Mouse (Mus musculus) activated CD4-positive, CD25-positive, alpha-beta regulatory T cell, adult 4 months (primary cell): ENCODE results near the gene Apoc3. TPM values are rescaled to one million over a fixed set of nuclear protein-coding genes. Genes with fewer than 3 reads are reported as not detected.

ENCODE experiments used
- ATAC-seq: one replicate; pipeline ENCODE4 v1.8.0; 2017
- polyA plus RNA-seq, 2 experiments: library from polyadenylated mRNA; unstranded; fragments of 100-300 nt; shearing (Covaris generic); gene quantifications; one replicate each; pipeline ENCODE4 v1.2.1; 2017

Apoc3 gene
- polyA plus RNA-seq, 2 experiments from 2014 or later: not detected

DNA sequence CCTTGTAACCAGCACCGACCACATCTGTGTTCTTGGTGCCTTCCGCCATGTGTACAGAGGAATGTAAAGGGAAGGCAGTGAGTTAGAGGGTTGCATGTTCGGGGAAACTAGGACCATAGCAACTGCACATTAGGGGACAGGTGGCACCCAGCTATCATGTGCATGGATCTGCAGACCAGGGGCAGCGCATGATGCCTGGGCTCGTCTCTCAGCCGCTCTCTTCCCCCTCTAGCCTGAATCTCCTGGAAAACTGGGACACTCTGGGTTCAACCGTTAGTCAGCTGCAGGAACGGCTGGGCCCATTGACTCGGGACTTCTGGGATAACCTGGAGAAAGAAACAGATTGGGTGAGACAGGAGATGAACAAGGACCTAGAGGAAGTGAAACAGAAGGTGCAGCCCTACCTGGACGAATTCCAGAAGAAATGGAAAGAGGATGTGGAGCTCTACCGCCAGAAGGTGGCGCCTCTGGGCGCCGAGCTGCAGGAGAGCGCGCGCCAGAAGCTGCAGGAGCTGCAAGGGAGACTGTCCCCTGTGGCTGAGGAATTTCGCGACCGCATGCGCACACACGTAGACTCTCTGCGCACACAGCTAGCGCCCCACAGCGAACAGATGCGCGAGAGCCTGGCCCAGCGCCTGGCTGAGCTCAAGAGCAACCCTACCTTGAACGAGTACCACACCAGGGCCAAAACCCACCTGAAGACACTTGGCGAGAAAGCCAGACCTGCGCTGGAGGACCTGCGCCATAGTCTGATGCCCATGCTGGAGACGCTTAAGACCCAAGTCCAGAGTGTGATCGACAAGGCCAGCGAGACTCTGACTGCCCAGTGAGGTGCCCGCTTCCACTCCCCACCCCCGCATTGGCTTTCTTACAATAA is 5.6 kb downstream of the Apoc3 start:
- no peak for ATAC-seq

DNA sequence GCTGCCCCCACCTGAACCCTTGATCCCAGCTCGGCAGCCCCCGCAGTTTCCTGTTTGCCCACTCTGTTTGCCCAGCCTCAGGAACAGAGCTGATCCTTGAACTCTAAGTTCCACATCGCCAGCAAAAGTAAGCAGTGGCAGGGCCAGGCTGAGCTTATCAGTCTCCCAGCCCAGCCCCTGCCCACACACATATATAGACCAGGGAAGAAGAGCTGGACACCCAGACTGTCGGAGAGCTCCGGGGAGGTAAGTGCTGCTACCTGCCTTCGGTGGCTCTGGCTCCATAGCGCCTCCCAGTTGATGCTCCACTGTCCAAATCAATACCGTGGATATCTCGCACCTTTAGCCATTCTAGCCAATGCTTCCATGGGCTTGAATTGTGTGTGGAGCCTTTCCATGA is 6.9 kb downstream of the Apoc3 start, which contains the start of gene Apoa1:
Gene Apoa1 (plus strand): TSS at position 90 of the 400 bp plus-strand sequence.
- no peak for ATAC-seq

DNA sequence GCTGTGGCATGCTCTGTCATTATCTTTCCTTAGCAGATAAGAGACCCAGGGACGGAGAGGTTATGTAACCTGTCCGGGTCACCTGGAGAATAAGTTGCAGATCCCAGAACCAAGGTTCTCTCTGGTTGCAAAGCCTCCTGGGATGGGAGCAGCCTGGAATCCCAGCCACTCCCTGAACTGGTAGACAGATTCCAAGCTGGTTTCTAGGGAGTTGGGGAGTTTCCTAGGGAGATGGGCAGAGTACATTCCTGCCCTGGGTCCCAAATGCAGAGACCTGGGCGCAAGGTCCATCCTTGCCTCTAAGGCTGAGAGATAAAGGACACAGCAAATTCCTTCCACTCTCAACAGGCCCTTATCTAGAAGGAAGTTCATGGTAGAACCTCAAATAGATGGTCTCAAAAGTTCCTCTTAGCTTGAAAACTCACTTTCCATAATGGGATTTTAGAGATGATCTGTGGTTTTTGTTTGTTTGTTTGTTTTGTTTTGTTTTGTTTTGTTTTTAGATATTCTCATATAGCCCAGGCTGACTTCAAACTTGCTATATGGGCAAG is 8.3 kb downstream of the Apoc3 start:
- no peak for ATAC-seq

DNA sequence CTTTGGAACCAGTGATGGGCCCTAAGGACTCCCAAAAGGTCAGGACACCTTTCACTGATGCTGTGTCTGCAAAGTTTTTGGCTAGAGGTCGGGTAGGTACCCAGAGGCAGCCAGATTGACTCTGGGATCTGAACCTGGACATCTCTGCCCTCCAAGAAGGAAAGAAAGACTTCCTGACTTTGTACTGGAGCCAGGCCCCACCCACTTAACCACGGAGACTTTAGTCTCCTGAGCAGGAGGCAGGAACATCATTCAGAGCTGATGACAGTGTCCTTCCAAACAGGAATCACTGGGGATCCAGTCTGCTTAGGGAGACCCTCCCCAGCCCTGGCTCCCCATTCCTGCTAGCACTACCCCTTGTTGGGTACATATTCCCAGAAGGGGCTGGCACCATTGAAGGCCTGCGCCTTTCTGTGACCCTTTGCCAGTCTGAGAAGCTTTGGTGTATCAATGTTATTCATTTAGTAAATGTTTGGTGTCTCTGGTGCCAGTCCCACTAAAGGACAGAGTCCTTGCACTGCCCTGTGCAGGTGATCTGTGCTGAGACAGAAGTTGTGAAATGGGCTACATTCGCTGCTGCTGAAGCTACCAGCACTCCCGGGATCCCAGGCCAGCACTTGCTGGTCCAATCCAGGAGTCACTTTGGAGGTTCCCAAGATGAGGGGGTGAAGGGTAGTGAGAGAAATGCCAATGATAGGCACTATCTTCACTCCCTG is 10.3 kb downstream of the Apoc3 start:
- ATAC-seq: no peak

DNA sequence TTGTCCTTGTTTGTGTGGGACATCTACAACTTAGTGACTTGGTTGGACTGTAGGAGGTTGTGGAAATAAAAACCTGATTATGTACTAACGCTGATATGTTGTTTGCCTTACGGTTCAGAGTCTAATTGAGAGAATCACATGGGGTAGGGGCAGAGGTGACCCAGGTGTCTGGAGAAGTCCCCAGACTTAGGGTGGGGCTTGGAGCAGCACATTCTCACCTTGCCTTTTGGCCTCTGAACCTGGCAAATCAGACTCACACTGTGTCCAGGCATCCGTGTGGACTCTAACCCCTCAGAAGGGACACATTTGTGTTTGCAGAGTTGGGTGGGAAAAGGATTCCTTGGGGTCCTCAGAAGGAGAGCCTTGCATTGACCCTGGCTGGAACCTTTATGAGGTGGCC is 11.3 kb downstream of the Apoc3 start:
- no peak for ATAC-seq

DNA sequence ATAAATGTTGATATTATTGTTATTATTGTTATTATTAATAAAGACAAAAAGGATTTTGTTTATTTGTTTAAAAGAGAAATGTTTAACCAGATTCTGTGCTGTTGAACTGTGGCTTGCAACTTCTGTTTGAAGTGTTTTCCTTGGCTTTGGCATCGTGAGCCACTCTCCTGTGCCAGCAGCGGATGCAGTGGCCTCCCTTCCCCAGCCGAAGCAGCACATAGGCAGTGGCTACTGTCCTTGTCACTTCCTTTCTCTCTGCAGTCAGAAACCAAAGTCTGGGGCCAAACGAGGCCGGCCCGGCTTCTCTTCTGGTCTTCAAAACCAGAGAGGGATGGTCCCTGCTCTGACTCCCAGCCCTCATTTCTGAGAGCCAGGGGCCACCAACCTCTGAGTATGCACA is 12.3 kb downstream of the Apoc3 start:
- ATAC-seq: no peak

DNA sequence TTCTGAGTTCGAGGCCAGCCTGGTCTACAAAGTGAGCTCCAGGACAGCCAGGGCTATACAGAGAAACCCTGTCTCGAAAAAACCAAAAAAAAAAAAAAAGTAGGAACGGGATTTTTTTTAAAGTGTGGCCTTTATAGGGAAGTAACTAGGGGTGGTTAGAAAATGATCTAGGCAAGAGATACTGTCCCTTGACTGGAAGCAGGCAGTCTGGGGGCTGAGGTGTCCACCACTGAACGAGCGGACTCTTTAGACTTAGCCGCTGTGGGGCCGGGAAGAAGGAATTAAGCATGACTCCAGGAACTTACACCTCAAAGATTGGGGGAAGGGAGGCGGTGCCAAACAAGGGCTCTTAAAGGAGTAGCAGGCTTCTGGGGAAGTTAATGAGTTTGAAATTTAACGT is 17.3 kb downstream of the Apoc3 start:
- no peak for ATAC-seq

DNA sequence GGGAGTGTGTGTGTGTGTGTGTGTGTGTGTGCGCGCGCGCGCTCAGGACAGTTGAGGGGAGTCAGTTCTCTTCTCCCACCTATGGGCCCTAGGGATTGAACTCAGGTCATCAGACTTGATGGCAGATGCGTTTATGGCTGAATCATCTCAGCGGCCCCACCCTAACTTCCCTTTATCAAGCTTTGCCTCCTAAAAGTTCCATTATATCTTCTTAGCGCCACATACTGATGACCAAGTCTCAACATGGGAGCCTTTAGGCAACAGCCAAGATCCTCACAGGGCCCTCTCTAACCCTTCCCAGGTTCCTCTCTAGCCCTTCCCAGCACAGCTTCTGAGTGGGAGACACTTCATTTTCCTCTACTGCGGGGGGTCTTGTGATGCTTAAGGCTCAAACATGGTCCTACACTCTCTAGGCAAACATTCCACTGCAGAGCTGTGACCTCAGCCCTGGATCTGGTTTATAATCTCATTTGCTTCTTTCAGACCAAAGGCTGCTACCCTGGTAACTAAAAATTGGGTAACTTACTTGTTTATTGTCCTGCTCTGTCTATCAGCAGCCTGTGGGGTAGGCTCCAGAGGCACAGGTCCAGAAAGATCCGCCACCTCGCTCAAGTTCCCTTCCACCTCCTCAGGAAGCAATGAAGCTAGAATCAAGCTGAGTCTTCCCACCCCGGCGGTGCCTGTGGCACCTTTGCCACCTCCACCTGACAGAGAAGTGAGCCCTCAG is 18.5 kb downstream of the Apoc3 start:
- no peak for ATAC-seq

DNA sequence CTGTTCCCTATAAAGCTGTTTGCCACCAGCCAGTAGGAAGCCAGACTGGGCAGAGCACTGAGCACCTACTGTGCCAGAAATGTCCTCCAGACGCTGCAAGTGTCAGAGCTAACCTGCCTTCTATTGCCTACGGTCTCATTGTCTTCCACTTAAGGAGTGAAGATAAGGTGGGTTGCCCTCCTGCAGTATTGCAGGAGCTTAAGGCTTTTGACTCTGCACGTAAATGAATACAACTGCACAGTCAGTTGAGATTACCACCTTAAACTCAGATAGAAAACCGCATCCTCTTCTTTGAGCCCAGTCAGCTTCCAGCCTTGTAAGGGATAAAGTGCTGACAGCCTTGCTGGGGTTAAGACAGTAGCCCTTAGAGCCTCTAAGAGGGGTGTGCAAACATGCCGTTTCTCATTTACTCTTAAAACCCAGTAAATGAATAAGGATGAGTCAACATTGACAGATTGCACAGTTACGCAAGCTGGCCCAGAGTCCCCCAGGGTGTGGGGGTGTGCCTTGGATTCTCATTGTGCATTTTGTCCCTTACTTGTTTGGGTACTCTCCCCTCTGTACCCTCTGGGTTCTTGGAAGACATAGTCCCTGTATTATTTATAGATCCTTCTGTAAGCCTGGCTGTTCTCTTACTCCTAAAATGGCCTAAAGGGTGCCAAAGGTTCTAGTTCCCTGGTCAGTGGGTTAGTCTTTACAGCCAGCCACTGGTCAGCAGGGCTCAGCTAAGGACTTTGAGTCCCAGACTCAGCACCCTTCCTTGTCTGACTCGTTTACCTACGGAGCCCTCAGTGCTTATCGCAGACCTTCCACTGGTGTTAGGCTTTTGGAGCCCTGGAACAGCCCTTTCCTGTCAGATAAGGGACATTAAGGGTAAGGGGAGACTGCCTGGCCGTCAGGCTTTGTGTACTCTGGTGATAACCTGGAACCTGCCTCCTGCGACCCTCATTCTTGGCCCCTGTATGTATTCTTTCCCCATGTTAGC is 19.8 kb downstream of the Apoc3 start:
- no peak for ATAC-seq

DNA sequence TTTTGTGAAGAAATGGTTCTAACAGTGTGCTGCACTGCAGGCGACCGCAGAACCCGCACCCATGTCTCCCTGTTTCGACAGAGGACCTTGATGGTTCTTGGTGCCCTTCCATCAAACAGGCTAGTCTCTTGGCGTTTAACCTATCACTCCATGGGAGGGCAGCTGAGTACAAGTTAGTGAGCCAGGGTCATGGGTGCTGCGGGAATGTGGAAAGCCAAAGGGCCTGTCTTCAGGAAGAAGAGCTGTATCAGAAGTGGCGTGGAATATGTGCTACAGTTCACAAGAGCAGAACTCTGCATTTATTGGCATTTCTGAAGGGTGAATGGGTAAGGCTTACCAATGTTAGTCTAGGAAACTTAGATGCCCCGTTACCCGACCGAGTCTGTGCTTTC is 20.5 kb downstream of the Apoc3 start:
- ATAC-seq: no peak

DNA sequence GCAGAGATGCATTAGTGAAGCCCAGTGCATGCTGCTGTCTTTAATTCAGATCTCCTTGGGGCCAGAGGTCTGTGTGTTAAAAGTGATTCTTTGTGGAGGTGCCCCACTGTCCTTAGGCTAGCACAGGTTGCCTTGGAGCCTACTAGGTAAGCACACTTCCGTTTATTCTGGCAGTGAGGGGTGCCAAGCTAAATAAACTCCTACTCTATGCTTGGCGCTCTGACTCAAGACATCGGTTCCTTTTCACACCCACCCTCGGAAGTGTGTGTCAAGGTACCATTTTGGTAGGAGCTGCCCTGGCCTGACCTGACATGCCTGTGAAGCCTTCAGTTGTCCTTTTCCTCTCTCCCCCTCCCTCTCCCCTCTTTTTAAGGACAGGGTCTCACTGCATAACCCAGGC is 21.2 kb downstream of the Apoc3 start:
- ATAC-seq: no peak

DNA sequence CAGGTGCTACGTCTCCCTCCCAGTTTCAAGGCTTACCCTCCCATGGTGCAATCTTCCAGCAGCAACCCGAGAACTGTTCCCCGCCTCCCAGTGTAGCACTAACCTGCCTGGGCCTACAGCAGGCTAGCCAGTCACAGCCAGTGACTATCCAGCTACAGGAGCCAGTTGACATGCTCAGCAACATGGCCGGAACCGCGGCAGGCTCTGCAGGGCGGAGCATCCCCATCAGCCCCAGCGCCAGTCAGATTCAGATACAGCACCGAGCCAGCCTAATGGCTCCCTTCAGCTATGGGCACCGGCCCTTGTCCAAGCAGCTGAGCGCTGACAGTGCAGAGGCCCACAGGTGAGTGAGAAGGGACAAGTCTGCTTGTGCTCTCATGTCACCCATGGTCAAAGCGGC is 25.0 kb downstream of the Apoc3 start:
- ATAC-seq: no peak

DNA sequence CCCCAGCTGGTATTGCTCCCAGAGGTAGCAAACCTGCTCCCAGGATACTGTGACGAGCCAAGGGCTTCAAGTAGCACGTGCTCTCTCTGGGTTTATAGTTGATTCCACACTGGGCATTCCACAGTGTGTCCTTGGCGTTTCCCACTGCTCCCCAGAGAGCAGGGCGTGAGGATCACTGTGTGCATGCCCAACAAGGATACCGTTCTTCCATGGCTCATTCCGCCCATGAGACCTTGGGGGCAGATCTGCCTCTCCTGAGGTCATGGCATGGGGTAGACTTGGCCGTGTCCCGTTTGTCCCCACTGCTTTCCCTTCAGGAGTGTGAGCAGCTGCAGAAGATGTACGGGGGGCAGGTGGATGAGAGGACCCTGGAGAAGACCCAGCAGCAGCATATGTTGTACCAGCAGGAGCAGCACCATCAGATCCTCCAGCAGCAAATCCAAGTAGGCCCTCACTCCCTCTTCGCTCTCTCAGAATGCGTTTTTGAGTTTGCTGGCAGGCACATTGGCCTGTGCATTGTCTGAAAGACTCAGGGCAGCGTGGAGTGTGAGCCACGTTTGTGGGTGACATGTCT is 26.9 kb downstream of the Apoc3 start:
- ATAC-seq: no peak

DNA sequence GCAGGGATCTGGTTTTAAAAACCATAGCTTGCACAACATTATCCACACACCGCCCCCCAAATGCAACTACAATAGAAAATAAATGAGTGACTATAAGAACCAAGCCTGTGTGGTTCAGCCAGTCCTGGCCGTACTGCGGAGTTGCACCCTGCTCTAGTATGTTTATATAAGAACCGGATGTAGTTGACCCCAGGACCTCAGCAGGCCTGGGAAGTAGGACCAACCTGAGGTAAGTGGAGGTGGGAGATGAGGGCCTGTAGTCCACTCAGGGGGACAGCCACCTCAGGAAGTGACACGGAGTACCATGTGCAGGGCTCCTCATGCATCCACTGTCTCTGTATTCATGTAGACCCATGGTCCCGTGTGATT is 28.0 kb downstream of the Apoc3 start:
- ATAC-seq: no peak

DNA sequence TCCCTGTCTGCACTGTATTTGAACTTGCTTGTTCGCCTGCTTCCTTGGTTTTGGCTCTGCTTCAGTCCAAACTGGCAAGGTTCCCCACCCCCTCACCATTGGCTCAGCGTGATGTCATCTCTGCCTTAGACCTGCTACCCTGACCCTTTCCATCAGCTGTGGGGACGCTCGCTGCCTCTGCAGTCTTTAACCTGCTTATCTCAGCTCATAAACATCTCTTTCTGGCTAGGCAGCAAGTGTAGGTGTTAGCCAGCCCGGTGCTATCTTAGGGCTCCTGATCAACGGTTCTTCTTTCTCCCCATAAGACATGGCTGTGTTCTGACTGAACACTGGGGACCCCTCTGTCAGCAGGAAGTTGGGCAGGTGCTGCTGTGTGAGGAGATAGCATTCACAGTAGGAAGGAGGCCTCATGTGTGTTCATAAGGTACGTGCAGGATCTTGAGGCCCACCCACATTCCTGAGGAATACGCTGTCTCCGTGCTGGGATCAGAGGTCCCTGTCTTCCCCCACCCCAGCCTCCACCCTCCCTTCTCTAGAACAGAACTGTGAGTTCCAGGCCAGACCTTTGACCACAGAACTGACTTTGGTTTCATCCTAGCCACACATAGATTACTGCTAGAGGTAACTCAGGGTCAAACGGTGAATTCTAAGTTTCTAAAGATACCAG is 28.5 kb downstream of the Apoc3 start:
- no peak for ATAC-seq

DNA sequence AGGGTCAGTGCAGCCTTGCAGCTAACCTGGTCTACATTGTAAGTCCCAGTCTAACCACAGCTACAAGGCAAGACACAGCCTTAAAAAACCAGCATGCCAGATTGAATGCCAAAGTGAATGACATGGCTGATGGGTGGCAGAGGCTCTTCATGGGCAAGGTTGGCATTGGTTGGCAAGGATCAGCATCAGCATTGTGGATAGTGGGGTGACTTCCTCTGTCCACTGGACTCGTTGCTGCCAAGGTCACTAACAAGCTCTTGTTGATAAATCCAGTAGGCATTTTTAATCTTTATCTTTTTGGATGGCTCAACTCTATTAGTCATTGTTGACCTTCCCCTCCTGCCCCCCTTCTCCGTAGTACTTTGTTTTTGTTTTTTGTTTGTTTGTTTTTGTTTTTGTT is 35.8 kb downstream of the Apoc3 start:
- no peak for ATAC-seq

DNA sequence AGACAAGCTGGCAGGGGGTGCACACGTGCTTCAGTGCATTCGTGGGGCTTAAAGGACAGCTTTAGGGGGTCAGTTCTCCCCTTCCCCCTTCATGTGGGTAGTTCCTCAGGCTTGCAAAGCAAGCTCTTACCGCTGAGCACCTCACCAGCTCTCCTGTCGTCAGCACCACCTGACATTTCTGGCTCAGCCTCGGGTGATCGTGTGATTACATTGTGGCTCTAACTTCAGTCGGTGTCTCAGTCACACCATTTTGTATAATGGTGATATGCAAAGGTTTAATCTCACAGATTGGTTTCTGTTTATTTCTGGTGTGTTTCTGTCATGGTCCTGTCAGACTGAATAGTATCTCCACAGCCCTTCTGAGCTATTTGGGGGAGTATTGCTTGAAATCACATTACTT is 36.5 kb downstream of the Apoc3 start:
- no peak for ATAC-seq

DNA sequence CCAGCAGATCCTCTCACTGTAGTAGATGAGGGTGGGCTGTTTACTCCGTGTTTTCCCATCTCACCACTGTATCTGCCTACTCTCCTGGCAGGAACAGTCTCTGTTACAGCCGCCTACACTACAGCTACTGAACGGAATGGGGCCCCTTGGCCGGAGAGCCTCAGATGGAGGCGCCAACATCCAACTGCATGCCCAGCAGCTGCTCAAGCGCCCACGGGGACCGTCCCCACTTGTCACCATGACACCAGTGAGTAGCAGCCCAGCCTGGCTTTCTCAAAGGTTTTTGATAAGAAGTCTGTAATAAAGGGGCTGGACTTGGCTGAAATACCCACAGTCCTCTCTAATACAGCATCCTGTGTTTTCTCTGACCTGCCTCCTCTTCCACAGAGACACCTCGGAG is 37.0 kb downstream of the Apoc3 start:
- ATAC-seq: no peak

DNA sequence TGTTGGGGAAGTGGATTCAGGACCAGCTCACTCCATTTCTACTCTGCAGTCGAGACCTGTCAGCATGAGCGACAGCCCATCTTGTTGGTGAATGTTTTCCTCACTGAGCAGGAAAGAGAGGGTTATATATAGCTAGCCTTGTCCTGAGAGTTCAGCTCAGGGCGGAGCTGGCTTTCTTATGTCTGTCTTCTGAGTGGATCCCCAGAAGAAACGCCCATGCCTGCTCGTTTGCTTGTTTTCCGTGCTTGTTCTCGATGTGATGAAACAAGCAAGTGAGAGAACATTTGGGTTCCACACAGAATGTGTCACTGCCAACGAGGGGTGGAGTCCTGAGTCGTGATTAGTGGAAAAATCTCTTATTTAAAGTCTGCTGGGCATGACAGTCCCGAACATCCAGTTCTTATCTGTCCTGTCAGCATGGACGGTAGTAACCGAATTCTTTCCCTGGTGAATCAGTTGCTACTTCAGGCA is 38.7 kb downstream of the Apoc3 start:
- no peak for ATAC-seq

DNA sequence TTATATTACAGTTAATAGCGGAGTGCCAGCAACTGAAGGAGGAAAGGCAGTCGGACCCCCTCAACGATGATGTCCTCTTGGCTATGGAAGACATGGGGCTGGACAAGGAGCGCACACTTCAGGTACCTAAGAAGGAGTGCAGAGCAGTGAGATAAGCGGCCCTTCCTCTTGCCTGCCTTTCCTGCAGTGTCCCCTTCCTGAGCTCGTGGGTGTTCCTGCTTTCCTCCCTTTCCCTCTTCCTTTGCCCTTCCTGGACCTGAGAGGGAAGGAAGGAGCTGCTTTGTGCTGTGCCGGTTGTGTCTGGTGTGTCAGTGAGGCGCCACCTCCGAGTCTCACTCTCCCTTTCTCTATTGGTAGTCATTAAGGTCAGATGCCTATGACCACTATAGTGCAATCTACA is 40.6 kb downstream of the Apoc3 start:
- no peak for ATAC-seq

DNA sequence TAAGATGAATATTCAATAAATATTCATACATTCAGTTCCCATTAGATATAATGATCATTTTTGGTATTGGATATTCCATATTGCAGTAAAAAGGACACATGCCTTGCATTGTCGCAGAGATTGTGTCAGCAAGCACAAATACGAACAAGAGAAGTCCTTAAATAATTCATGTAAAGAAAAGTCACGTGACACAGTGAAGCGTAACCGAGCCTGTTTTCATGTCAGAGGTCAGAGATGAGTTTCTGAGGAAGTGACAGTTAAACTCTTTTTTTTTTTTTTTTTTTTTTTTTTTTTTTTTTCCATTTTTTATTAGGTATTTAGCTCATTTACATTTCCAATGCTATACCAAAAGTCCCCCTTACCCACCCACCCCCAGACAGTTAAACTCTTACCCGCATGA is 42.8 kb downstream of the Apoc3 start:
- no peak for ATAC-seq
